Mouse (Mus musculus): Measurements from ENCODE around the gene Rbm33. TPM values are rescaled to one million over a fixed set of nuclear protein-coding genes. Genes with fewer than 3 reads are reported as not detected.

Rbm33 gene
- total RNA-seq, 2 experiments from 2014 or later, result 81.4 to 86.4 TPM

DNA sequence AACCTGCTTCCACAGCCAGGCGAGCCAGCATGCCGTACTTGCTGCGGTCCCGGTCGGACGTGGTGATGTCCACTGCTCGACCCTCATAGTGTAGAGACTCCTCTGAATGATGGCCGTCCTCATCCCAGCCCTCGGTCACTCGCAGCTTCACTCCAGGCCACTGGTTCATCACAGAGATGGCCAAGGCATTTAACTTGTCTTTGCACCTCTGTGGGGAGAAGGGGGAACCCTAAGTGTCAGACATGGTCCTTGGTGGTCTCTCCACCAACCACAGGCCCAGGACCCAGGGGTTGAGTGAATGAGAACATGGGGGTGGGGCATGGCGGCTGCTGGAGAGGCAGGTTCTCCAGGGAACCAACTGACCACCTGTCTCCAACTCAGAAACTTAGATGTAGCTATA lies 144.5 kb downstream of the Rbm33 start:
- no peak for DNase-seq (ENCODE audit: low spot score in 2 of 2)

DNA sequence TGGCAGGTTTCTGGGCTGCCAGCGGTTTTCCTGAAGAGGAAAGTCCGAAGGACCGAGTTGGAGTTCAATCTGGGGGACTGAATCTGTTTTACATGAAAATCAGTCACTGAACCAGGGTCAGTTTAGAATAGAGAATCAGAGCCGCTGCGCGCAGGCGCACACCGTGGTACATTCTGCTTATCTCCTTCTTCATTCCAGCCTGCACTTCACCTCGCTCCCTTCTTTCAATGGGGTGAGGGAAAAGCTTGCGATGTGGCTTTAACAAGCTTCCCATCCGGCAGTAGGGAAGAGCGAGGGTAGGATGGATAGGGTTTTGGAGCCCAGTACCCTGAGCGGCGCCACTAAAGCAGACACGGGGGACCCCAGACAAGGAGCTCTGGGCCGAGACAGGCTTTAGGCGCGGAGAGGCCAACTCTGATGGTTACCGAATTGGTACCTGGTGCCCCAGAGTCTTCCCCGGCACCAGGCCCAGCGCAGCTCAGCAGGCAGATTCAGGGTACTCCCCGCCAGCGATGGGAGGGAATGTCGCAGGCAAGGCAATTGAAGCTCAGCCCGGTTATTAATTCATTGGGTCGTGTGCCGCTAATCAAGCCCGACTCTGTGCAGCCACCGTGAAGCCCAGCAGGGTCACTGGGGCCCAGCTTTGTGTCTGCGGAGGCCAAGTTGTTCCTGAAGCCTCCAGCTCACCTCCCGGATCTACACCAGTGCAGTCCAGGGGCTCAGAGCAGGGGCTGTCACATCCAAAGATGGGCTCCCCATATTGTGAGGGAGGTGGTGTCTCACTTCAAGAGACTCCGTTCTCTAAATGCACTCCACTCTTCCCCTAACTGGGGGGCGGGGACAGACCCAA lies 146.0 kb downstream of the Rbm33 start:
- DNase-seq (ENCODE audit: low spot score in 2 of 2), result no peak

DNA sequence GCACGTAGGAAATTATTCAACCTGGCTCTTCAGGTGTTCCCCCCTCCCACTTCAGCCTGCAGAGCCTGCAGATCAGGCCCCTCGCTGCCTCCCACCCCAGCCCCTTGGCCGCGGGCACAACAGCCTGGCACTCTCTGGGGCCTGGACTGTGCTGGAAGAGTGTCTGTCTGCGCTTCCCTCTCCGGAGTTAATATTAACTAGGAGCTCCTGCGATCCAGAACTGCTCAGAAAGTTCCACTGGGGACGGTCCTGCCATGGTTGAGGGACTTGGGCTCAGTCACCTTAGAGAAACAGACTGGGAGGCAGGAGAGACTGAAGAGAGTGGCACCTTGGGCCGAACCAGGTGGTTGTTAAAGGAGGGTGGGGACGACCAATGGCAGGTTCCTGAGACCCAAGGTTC lies 146.7 kb downstream of the Rbm33 start:
- no peak for DNase-seq (ENCODE audit: low spot score in 2 of 2)

DNA sequence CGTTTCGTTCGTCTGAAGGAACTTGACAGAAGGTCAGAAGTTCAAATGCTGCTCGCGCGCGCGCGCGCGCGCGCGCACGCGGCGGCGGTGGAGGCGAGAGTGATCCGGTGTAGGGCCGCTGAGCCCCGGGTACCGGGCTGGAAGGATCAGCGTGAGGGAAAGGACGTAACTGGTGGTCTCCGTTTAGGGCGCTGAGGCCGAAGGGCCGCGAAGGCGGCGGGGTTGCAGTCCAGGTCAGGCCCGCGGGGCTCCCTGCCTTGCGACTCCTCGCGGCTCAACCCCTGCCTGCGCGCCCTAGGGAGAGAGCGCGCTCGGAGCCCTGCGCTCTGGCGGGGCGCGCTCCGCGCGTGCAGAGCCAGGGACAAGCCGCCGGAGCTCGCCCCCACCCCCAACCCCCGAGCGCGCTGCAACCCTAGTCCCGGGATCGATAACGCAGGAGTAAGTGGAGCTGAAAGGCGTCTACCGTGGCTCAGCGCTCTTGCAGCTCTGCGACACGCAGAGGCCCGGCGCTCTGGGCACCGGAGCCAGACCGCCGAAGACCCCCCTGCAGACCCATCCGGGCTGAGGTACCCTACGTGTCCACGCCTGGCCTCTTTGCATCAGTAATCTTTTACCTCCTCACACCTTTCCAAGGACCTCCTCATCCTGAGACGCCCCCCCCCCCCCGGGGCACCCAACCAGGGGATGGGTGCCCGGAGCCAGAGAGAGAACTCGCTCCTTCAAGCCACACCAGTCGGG lies 147.6 kb downstream of the Rbm33 start:
- DNase-seq (ENCODE audit: low spot score in 2 of 2), result no peak

DNA sequence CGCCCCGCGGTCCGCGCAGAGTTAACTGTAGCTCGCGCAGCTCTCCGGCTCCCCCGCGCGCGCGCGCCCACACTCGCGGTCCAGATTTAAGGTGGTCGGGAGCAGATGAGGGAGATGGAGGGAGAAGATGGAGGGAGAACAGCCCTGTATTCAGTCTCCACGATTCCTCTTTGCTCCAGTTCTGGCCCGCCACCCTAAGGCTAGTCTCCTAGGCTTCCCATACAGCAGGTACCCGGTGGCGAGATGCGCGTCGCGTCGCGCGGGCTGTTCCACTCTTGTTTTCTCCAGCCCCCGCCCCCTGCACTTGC lies 148.1 kb downstream of the Rbm33 start:
- DNase-seq (ENCODE audit: low spot score in 2 of 2), result no peak

DNA sequence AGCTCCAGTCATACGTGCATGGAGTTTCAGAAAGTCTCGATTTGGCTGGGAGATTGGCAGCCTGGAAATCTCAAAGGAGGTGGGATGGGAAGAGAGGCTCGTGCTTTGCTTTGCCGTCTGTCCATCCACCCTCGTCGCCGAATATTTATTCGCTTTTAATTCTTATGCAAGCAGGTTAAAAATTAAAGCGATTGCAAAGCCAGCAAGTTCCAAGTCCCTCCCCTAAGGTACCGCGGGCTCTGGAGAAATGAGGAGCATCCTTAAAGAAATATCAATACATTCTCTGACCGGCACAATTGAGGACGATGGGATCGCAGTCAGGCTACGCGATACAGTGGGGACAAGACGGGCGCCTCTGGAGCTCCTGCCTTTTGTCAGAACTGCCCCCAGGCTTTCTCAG lies 148.6 kb downstream of the Rbm33 start:
- no peak for DNase-seq (ENCODE audit: low spot score in 2 of 2)

DNA sequence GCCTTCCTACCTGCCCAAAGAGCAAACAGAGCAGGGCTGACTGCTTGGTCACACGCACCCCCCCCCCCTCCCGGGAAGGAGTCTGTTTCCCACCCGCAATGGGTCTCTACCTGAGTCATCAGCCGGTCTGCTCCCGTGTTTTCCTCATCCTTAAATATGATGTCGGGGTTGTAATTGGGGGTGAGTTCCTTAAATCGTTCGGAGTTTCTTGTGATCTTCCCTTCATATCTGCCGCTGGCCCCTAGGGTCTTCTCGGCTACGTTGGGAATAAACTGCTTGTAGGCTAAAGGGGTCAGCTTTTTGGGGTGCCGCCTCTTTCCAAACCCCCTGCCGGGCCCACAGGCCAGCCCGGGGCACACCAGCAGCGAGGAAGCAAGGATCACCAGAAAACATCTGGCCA lies 149.4 kb downstream of the Rbm33 start:
- no peak for DNase-seq (ENCODE audit: low spot score in 2 of 2)

DNA sequence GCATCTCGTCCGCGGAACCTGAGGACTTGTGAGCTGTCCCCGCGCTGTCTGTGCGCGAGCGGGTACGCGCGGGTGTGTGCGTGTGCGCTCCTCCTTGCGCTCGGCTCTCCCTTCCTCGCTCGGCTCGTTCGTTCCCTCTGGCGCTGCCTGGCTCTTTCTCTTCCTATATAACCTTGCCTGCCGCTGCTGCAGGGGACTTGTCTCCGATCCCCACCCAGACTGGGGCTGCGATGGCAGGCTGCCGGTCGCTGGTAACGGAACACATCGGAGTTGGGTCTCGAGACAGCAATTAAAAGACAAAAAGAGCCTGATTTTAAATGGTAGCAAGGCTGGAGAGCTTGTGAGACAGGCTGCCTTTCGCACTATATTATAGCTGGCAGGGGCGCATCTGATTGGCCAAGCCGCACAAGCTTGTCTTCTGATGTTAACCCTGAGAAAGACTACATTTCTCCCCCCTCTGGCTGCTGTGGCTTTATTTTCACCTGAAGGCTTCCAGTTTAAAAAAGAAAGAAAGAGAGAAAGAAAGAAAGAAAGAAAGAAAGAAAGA lies 149.9 kb downstream of the Rbm33 start, which contains the start of gene Shh:
Shh (minus strand) TSS at position 497 of the 547 bp plus-strand sequence.
- DNase-seq (ENCODE audit: low spot score in 2 of 2), result no peak

Other genes with a start within 250 kb of the Rbm33 start
- gene Insig1, start 245.8 kb upstream of the Rbm33 start, total RNA-seq (2021), result 10 to 100 TPM; 44.5 to 48.8 TPM
- gene En2, start 151.4 kb upstream of the Rbm33 start, total RNA-seq (2021), result under 1 TPM; 0.08 to 0.28 TPM
- gene Cnpy1, start 71.3 kb upstream of the Rbm33 start, total RNA-seq (2021), result under 1 TPM; 0.17 TPM
- gene Shh, start 150.1 kb downstream of the Rbm33 start, total RNA-seq (2021), result 10 to 100 TPM; 27.8 to 36.5 TPM